Mouse (Mus musculus) spleen, adult 18-20 months (tissue): ENCODE measurements around the gene Ccdc78.

Experiments
- DNase-seq, 2 experiments: peaks; one replicate each; pipeline ENCODE4 v3.0.0; 2022; ENCODE audit warnings: mixed read lengths in 2 of 2

The Ccdc78 gene

GRCm38 (mm10) chr17:25817662-25818061 lies 31.3 kb downstream of the Ccdc78 start:
- no peak for DNase-seq

DNA sequence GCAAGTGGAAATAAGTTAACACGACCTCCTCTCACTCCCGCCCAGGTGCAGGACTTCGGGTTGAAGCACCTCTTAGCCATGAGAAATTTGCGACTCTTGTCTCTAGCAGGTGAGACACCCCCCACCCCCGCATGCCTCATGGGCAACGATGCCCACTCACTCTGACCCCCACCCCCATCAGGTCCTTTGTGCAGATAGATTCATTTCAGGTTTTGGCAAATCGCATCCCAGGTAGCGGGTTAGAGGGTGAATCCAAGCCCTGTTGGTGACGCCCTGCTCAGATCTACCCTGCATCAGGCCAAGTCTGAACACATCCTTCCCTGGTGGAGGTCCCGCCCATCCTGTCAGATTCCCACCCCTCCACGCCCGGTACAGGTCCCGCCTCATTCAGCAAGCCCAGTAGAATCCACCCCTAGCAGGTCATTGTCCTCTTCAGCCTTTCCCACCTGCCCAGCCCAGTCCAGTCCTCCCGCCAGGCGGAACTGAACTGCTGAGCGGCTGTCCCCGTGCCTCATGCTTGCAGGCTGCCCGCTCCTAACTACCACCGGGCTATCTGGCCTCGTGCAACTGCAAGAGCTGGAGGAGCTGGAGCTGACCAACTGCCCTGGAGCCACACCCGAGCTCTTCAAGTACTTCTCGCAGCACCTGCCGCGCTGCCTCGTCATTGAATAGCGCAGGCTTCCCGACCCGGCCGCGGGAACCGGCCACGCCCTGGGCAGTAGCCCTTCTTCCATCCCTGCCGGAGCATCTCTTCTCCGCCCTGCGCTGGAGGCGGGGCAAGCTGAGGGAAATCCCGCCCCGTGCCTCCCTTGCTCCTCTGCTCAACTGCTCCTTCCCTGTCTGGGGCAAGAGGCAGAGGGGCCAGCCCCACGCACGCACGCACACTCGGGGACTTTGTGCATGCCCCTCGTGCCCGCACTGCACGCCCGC lies 32.7 kb downstream of the Ccdc78 start:
- DNase-seq: no peak

- DNase-seq: peak; percentile 46 to 71
Measured at GRCm38 (mm10) chr17:25823452-25823851, 37.1 kb downstream of the Ccdc78 start, which contains the start of gene Wdr24. Wdr24 (plus strand) TSS chr17:25823627.

GRCm38 (mm10) chr17:25824362-25825142 lies 38.2 kb downstream of the Ccdc78 start:
- DNase-seq: no peak

DNA sequence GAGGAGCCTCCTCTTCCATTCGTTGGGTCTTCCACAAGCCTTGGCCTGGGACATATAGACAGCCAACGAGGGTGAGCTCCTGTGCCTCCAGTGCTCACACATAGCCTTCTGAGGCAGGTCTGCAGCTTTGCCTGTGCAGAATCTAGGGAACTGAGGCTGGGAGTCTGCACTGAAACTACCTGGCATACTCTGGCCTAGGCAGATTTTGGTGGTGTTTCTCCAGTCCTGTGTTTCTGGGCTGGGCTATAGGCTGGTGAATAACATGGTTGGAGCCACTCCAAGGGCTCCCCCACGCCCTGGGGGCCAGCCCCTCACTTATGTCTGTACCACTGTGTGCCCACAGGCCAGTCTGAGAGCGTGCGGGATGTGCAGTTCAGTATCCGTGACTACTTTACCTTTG lies 38.9 kb downstream of the Ccdc78 start:
- no peak for DNase-seq

DNA sequence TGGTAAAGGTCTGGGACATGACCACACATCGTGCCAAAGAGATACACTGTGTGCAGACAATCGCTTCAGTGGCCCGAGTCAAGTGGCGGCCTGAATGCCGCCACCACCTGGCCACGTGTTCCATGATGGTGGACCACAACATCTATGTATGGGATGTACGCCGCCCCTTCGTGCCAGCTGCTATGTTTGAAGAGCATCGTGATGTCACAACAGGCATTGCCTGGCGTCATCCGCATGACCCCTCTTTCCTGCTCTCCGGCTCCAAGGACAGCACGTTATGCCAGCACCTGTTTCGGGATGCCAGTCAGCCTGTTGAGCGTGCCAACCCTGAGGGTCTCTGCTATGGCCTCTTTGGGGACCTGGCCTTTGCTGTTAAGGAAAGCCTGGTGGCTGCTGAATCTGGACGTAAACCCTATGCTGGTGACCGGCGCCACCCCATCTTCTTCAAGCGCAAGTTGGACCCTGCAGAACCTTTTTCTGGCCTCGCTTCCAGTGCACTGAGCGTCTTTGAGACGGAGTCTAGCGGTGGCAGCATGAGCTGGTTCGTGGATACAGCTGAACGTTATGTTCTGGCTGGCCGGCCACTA lies 39.7 kb downstream of the Ccdc78 start:
- DNase-seq: no peak

DNA sequence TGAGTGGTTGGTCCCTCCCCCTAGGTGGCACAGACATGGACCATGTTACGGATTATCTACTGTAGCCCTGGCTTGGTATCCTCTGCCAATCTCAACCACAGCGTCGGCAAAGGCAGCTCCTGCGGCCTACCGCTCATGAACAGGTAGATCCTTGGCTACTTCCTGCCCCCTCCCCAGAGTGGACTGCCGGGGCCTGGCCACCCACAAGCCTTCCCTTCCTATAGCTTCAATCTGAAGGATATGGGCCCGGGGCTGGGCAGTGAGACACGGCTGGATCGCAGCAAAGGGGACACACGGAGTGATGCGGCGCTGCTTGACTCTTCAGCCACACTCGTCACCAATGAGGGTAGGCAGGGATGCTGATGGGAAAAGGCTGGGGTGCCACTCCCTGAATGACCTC lies 40.6 kb downstream of the Ccdc78 start:
- DNase-seq: no peak

DNA sequence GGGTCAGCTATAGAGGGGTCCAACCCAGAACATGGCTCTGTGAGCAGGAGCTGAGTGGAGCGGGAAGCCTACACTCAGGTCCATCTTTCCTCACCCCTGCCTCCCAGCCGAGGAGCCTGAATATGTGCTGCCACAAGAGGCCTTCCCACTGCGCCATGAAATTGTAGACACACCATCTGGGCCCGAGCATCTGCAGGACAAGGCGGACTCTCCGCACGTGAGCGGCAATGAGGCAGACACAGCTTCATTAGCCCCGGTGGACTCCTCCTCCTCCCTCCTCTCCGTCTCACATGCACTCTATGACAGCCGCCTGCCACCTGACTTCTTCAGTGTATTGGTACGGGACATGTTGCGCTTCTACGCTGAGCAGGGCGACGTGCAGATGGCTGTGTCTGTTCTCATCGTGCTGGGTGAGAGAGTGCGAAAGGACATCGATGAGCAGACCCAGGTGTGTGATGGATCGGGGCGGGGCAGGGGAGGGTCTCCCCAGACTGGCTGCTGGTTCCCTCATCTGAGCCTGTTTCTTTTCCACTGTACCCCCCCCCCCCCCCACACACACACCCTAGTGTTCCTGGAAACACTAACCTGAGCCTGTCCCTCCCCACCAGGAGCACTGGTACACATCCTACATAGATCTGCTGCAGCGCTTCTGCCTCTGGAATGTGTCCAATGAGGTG lies 41.3 kb downstream of the Ccdc78 start:
- no peak for DNase-seq

DNA sequence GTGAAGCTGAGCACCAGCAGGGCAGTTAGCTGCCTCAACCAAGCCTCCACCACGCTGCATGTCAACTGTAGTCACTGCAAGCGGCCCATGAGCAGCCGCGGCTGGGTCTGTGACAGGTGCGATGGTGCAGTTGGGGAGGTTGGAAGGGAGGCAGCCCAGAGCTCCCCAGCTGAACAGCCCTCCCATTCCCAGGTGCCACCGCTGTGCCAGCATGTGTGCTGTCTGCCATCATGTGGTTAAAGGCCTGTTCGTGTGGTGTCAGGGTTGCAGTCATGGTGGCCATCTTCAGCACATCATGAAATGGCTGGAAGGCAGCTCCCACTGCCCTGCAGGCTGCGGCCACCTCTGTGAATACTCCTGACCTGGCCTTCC lies 41.8 kb downstream of the Ccdc78 start:
- DNase-seq: no peak

GRCm38 (mm10) chr17:25828712-25829557 lies 42.6 kb downstream of the Ccdc78 start, which contains the start of gene Jmjd8:
Jmjd8 (plus strand) TSS chr17:25828867.
- DNase-seq: peak; percentile 52 to 69

DNA sequence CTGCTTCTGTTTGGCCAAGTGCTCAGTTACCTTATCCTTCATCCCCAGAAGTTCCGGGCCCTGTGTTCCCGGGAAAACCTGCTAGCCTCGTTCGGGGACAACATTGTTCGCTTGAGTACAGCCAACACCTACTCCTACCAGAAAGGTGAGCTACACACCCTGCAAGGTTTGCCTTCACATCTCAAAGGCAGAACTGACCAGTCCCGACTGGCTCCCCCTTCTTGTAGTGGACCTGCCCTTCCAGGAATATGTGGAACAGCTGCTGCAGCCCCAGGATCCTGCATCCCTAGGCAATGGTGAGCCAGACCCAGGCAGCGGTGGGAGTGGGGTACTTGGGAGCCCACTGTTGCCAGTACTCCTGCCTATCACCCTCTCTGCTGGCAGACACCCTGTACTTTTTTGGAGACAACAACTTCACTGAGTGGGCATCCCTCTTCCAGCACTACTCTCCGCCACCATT lies 43.2 kb downstream of the Ccdc78 start:
- no peak for DNase-seq

- no peak for DNase-seq
Measured at GRCm38 (mm10) chr17:25830200-25830753, 43.9 kb downstream of the Ccdc78 start.

DNA sequence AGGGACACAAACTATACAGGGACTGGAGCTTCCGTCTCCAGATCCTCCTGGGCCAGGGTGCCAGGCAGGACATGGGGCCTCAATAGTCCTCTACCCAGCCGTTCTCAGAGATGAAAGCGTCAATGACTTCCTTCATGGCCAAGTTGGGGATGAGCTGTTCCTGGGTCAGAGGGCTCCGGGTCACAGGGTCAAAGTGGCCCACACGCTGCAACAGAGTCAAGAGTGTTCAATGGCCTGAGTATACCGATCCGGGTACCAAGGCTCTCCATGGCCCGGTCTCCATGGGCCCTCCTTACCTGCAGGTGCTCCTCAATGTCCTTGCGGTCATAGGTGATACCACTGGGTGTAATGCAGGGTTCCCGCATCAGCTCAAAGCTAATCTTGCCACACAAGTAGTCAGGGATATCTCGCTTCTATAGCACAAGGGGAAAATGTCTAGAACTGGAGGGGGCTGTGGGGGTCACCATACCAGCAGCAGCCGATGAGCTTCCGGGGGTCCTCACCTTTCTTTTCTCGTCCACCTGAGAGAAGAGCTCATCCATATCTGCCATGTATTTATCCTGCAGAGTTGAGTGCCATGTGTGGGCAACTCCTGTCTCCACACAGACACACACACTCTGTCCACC lies 44.5 kb downstream of the Ccdc78 start:
- no peak for DNase-seq

GRCm38 (mm10) chr17:25831451-25832281 lies 45.3 kb downstream of the Ccdc78 start:
- DNase-seq: no peak

DNA sequence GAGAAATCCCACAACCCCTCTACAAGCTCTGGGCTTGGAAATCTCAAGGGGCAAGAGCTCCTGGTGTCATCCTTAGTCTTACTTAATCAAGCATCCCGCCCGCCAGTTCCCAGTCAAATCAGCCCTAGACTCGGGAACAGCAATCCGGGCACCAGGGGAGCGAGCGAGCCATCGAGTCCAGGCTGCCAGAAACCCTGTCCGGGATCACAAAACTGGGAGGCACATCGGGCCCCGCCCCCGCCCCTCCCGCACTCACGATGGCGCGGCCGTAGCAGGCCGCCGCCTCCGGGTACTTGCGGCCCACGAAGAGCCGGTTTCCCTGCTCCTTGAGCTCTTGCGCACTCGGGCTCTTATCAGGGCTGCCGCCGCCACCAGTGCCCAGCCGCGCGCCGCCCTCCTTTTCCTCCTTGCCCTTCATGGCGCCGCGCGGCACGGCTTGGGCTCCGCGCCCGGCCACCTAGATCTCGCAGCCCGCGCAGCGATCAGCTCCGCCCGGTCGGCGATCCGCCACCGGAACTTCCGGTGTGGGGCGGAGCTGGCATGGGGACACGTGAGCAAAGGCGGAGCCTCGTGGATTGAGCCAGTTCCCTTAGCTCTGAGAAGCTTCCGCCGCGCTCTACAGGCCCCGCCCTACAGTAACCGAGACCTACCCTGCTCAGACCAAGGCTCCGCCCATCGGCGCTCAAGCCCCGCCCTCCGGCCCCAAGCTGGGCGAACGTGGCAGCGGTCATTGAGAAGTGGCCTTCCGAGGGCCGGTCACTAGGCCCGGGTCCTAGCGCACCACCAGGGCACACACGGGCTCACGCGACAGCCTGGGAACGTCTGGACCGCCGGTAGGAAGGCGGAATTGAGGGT lies 46.3 kb downstream of the Ccdc78 start:
- peak; percentile 98 to 99 for DNase-seq

- DNase-seq: peak; percentile 64 to 71
Measured at GRCm38 (mm10) chr17:25833291-25833663, 46.9 kb downstream of the Ccdc78 start, which contains the start of gene Stub1. Stub1 (minus strand) TSS chr17:25833404.

GRCm38 (mm10) chr17:25833961-25834594 lies 47.7 kb downstream of the Ccdc78 start:
- no peak for DNase-seq

DNA sequence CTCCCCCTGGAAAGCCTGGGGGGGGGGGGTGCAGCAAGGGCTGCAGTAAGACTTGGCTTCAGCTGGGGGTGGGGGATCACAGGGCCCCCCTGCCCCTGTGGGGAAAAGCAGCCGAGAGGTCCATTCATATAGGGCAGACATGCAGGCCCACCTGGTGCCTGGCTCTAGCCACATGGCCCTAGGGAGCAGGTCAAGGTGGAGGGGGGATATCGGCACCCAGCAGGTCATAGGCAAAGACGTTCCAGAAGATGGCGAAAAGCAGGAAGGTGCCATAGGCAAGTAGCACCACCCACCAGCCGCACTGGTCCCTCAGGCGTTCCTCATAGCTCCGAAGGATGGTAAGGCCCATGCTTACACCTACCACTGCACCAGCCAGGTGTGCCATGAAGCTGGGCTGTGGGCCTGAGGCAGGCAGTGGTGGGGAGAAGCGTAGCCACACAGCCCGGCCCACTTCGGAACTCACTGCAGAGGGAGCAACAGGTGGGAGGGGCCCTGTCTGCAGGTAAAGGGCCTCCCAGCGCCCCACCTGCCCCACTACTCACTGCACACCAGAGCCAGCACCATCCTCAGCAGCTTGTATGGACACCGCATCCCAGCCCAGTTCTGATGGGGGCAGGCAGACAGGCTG lies 48.3 kb downstream of the Ccdc78 start:
- no peak for DNase-seq
